Mouse (Mus musculus): ENCODE results near the gene Tmem161b. TPM values are rescaled to one million over a fixed set of nuclear protein-coding genes. Genes with fewer than 3 reads are reported as not detected.
"Not testable (repeated sequence)": the region's sequence is repeated elsewhere in the genome, so short reads cannot be mapped to it uniquely, and the experiment has no call there.

The Tmem161b gene
- 28.9 and 31.4 TPM in 2 replicates for polyA plus RNA-seq (2015; fragmentation: Nextera tagmentation; extraction: Ambion mirVana)

GRCm38 (mm10) chr13:84221820-84222681, at the start of gene Tmem161b:
Tmem161b (plus strand) TSS chr13:84222296.
- Histone ChIP-seq H3K9me3 (no peaks in the 10 kb centered on the region), H3K27me3 (no peaks in the 10 kb centered on the region), H3K9ac (peak within 1 kb of the TSS; percentile 88), H3K4me1 (replicated peaks) (peaks cover 28% of the 10 kb centered on the region), H3K4me3 (peak within 1 kb of the TSS; percentile 60), H3K36me3 (no peaks in the 10 kb centered on the region), H3K27ac (peak within 1 kb of the TSS; percentile 90), H3K4me2 (peak within 1 kb of the TSS; percentile 89)
- under 1% methylated on average over 51 of the region's 52 CpGs for WGBS
- ATAC-seq (ENCODE audit: low FRiP score), result peak; percentile 99

- not testable (repeated sequence) for ATAC-seq (ENCODE audit: low FRiP score)
Observed at GRCm38 (mm10) chr13:84185835-84186234, 36.3 kb upstream of the Tmem161b start.

GRCm38 (mm10) chr13:84192723-84193122, 29.4 kb upstream of the Tmem161b start:
- Histone ChIP-seq H3K4me2 (no peak overlapping the region), H3K36me3 (no peaks in the 10 kb centered on the region), H3K27me3 (no peaks in the 10 kb centered on the region), H3K9me3 (no peaks in the 10 kb centered on the region), H3K27ac (no peak overlapping the region), H3K4me3 (no peak overlapping the region), H3K4me1 (replicated peaks) (no peaks in the 10 kb centered on the region), H3K9ac (no peak overlapping the region)
- WGBS, result 80% methylated on average over 3 of the region's 3 CpGs
- ATAC-seq (ENCODE audit: low FRiP score), result no peak

More at GRCm38 (mm10) chr13:84185835-84186234, 36.3 kb upstream of the Tmem161b start:
- H3K4me2 ChIP-seq; H3K27ac ChIP-seq; H3K36me3 ChIP-seq; H3K9me3 ChIP-seq; H3K4me1 ChIP-seq (replicated peaks); H3K9ac ChIP-seq; H3K4me3 ChIP-seq; H3K27me3 ChIP-seq: not testable (repeated sequence)

GRCm38 (mm10) chr13:84222682-84222992, 541 bp downstream of the Tmem161b start:
- Histone ChIP-seq H3K4me3 (peak overlapping the region; percentile 60), H3K27me3 (no peaks in the 10 kb centered on the region), H3K4me1 (replicated peaks) (peaks cover 28% of the 10 kb centered on the region), H3K36me3 (peaks cover 2% of the 10 kb centered on the region; the same call in 1 of the 2 replicates), H3K9me3 (no peaks in the 10 kb centered on the region), H3K4me2 (peak overlapping the region; percentile 89), H3K27ac (peak overlapping the region; percentile 90), H3K9ac (peak overlapping the region; percentile 88)
- 3% methylated on average over 10 of the region's 10 CpGs for WGBS
- ATAC-seq (ENCODE audit: low FRiP score), result no peak

- H3K27ac ChIP-seq, result peak overlapping the region; percentile 90; the same call in 1 of the 2 replicates
- H3K27me3 ChIP-seq, result no peaks in the 10 kb centered on the region
- ATAC-seq (ENCODE audit: low FRiP score), result no peak
Observed at GRCm38 (mm10) chr13:84223018-84223417, 922 bp downstream of the Tmem161b start.

GRCm38 (mm10) chr13:84234019-84234418, 11.9 kb downstream of the Tmem161b start:
- H3K4me2 ChIP-seq, result no peak overlapping the region
- ATAC-seq (ENCODE audit: low FRiP score), result no peak
- H3K27me3 ChIP-seq, result no peaks in the 10 kb centered on the region
- peaks cover 27% of the 10 kb centered on the region for H3K36me3 ChIP-seq
- no peak overlapping the region for H3K4me3 ChIP-seq
- WGBS, result 88% methylated on average over 2 of the region's 2 CpGs
- H3K27ac ChIP-seq, result no peak overlapping the region
- no peak overlapping the region for H3K9ac ChIP-seq
- no peaks in the 10 kb centered on the region for H3K4me1 ChIP-seq (replicated peaks)
- H3K9me3 ChIP-seq, result peaks cover 23% of the 10 kb centered on the region

More at GRCm38 (mm10) chr13:84223018-84223417, 922 bp downstream of the Tmem161b start:
- peaks cover 3% of the 10 kb centered on the region; the same call in 1 of the 2 replicates for H3K36me3 ChIP-seq
- peak overlapping the region; percentile 88; the same call in 1 of the 2 replicates for H3K9ac ChIP-seq
- H3K4me3 ChIP-seq, result peak overlapping the region; percentile 60
- H3K4me1 ChIP-seq (replicated peaks), result peaks cover 28% of the 10 kb centered on the region
- WGBS, result 58% methylated on average over 5 of the region's 5 CpGs
- no peaks in the 10 kb centered on the region for H3K9me3 ChIP-seq
- peak overlapping the region; percentile 89 for H3K4me2 ChIP-seq

- peaks cover 20% of the 10 kb centered on the region for H3K36me3 ChIP-seq
- no peak overlapping the region for H3K4me3 ChIP-seq
- peaks cover 23% of the 10 kb centered on the region for H3K9me3 ChIP-seq
- no peak overlapping the region for H3K9ac ChIP-seq
- H3K4me2 ChIP-seq, result no peak overlapping the region
- ATAC-seq (ENCODE audit: low FRiP score), result no peak
- H3K27ac ChIP-seq, result no peak overlapping the region
- WGBS, result 84% methylated on average over 7 of the region's 7 CpGs
- no peaks in the 10 kb centered on the region for H3K27me3 ChIP-seq
- H3K4me1 ChIP-seq (replicated peaks), result 0 out of 2 replicates have a peak, but pooled peaks cover 1% of the 10 kb centered on the region
Observed at GRCm38 (mm10) chr13:84236768-84237167, 14.7 kb downstream of the Tmem161b start.

GRCm38 (mm10) chr13:84238184-84238583, 16.1 kb downstream of the Tmem161b start:
- H3K9ac ChIP-seq, result no peak overlapping the region
- H3K36me3 ChIP-seq, result peaks cover 20% of the 10 kb centered on the region
- no peak overlapping the region for H3K27ac ChIP-seq
- peaks cover 23% of the 10 kb centered on the region for H3K9me3 ChIP-seq
- H3K4me1 ChIP-seq (replicated peaks), result 0 out of 2 replicates have a peak, but pooled peaks cover 7% of the 10 kb centered on the region
- ATAC-seq (ENCODE audit: low FRiP score), result no peak
- no peak overlapping the region for H3K4me2 ChIP-seq
- no peak overlapping the region for H3K4me3 ChIP-seq
- H3K27me3 ChIP-seq, result no peaks in the 10 kb centered on the region

- Histone ChIP-seq H3K27ac (no peak overlapping the region), H3K9ac (no peak overlapping the region), H3K4me3 (no peak overlapping the region), H3K36me3 (no peaks in the 10 kb centered on the region), H3K4me2 (no peak overlapping the region), H3K4me1 (replicated peaks) (no peaks in the 10 kb centered on the region), H3K9me3 (no peaks in the 10 kb centered on the region), H3K27me3 (no peaks in the 10 kb centered on the region)
- WGBS, result 85% methylated on average over 3 of the region's 3 CpGs
- ATAC-seq (ENCODE audit: low FRiP score), result no peak
Observed at GRCm38 (mm10) chr13:84248065-84248464, 26.0 kb downstream of the Tmem161b start.

- ATAC-seq (ENCODE audit: low FRiP score), result no peak
- 84% methylated on average over 5 of the region's 5 CpGs for WGBS
- H3K4me1 ChIP-seq (replicated peaks), result 0 out of 2 replicates have a peak, but pooled peaks cover 5% of the 10 kb centered on the region
- no peak overlapping the region for H3K27ac ChIP-seq
- H3K4me2 ChIP-seq, result no peak overlapping the region
- no peaks in the 10 kb centered on the region for H3K36me3 ChIP-seq
- no peak overlapping the region for H3K4me3 ChIP-seq
- H3K27me3 ChIP-seq, result no peaks in the 10 kb centered on the region
- H3K9me3 ChIP-seq, result no peaks in the 10 kb centered on the region
- no peak overlapping the region for H3K9ac ChIP-seq
Observed at GRCm38 (mm10) chr13:84251295-84251694, 29.2 kb downstream of the Tmem161b start.

GRCm38 (mm10) chr13:84255047-84255446, 33.0 kb downstream of the Tmem161b start:
- Histone ChIP-seq H3K9ac (no peak overlapping the region), H3K9me3 (no peaks in the 10 kb centered on the region), H3K27me3 (no peaks in the 10 kb centered on the region), H3K4me2 (no peak overlapping the region), H3K27ac (no peak overlapping the region), H3K4me3 (no peak overlapping the region), H3K36me3 (peaks cover 7% of the 10 kb centered on the region), H3K4me1 (replicated peaks) (0 out of 2 replicates have a peak, but pooled peaks cover 5% of the 10 kb centered on the region)
- WGBS, result 96% methylated on average over 1 of the region's 1 CpGs
- ATAC-seq (ENCODE audit: low FRiP score), result no peak

- peaks cover 38% of the 10 kb centered on the region for H3K36me3 ChIP-seq
- not testable (repeated sequence) for H3K4me1 ChIP-seq (replicated peaks); H3K9me3 ChIP-seq; H3K4me3 ChIP-seq; H3K27me3 ChIP-seq; ATAC-seq (ENCODE audit: low FRiP score); H3K4me2 ChIP-seq; H3K27ac ChIP-seq; H3K9ac ChIP-seq
- 98% methylated on average over 1 of the region's 1 CpGs for WGBS
Observed at GRCm38 (mm10) chr13:84264418-84264817, 42.3 kb downstream of the Tmem161b start.

- no peak overlapping the region for H3K4me3 ChIP-seq
- ATAC-seq (ENCODE audit: low FRiP score), result no peak
- no peaks in the 10 kb centered on the region for H3K4me1 ChIP-seq (replicated peaks)
- whole genome bisulfite sequencing, result 97% methylated on average over 5 of the region's 5 CpGs
- peaks cover 7% of the 10 kb centered on the region for H3K36me3 ChIP-seq
- H3K9me3 ChIP-seq, result no peaks in the 10 kb centered on the region
- no peak overlapping the region for H3K9ac ChIP-seq
- no peak overlapping the region for H3K27ac ChIP-seq
- H3K27me3 ChIP-seq, result no peaks in the 10 kb centered on the region
- no peak overlapping the region for H3K4me2 ChIP-seq
Observed at GRCm38 (mm10) chr13:84276246-84276645, 54.1 kb downstream of the Tmem161b start.
